Mouse (Mus musculus) thymus, postnatal 25 days (tissue): ENCODE results near the gene Ubxn10.

Experiments
- DNase-seq: peaks from one replicate; pipeline ENCODE4 v3.0.0; 2022

Ubxn10 gene

DNA sequence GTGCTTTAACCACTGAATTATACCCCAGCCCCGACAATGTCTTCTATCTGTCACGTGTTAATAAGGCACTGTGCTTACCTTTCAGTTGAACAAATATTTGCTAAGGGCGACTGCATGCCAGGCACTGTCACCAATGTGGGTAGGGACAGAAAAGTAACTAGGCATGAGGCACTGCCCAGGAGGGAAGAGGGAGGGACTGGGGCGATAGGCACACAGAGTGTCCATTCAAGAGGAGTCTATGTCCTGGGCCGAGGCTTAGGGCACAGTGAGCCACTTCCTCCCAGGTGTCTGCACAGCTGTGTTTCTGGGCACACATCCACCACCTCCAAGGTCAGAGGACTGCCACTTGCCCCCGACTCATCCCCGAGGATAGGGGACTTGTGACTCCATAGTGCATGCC, at the start of gene Ubxn10:
Gene Ubxn10 (minus strand): TSS at position 137 of the 400 bp plus-strand sequence.
- no peak for DNase-seq

DNA sequence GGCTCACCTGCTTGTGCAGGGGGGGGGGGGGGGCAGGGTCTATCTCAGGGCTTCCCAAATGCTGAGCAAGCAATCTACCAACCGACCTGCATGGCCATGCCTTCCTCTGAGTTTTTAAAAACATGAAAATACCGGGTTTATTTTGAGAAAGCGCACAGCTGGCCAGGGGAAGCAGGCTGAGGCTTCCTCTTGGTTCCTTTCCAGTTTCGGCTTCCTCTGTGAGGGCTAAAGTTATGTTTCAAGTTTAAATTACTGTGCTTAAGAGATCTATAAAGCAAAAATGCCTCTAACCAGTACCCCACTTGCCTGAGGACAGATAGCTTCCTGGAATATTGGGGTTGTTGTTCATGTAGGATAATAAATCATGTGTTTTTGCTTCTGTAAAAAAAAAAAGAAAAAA, 49.2 kb upstream of the Ubxn10 start:
- no peak for DNase-seq

- no peak for DNase-seq
Observed at GRCm38 (mm10) chr4:138785721-138786120, 48.8 kb upstream of the Ubxn10 start.

- DNase-seq: no peak
Observed at GRCm38 (mm10) chr4:138782098-138782497, 45.1 kb upstream of the Ubxn10 start.

- DNase-seq: no peak
Observed at GRCm38 (mm10) chr4:138780300-138780699, 43.3 kb upstream of the Ubxn10 start.

DNA sequence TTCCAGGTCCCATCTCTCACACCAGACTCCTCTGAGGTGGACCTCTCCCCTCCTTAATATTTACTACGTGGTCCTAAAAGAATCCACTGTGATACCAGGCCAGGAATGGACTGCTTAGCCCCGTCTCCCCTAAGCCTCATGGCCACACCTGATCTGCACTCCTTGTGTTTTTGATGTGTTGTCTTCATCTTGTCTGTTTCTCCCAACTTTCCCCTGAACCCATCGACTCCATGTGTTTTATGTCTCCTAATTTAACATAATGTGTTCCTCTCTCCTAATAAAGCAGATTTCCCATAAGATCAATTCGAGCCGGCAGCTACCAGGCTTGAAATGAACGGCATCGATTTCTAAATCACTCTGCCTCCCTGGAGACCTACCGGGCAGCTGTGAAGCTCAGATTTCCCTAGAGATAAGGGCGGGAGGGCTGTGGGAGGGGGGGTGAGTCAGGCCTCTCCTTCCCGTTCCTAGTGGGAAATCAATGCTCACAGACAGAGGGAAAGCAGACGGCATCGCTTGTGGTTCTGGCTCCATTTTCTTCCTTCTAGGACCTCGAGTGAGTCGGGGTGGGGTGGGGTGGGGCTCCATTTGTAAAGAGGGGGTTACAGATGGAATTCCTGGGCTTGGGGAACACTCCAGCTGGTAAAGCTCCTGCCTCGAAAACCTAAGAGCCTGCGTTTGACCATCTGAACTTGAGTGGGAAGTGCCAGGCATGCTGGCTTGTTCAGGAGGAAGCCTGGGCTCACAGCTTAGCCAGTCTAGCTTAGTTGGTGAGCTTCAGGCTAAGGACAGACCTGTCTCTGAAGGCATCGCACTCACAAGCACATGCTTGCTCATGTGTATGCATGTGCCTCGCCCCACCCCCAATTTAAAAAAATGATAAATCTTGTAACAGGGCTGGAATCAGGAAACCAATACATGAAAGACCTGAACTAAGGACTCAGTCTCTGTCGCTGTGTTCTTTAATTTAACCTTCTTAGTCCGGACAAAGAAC, 40.7 kb upstream of the Ubxn10 start:
- no peak for DNase-seq

DNA sequence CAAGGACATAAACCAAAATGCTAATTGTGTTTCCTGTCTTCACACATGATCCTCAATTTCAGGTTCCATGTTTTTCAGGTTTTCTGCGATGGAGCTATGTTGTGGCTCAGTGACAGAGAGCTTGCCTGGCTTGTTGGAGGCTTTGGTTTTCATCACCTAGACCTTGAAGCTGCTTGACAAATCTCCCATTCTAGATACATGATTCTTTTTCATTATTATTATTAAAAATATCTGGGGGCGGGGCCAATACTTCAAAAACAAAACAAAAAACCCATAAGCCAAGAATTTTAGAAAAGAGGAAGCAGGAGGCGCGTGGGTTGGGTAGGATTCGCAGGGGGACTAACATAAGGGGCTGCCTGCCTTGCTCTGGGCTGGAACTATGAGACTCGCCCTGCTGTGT, 38.5 kb upstream of the Ubxn10 start, which contains the start of gene Pla2g2d:
Gene Pla2g2d (plus strand): TSS at position 301 of the 400 bp plus-strand sequence.
- DNase-seq: no peak

- DNase-seq: no peak
Observed at GRCm38 (mm10) chr4:138772386-138772785, 35.4 kb upstream of the Ubxn10 start.

DNA sequence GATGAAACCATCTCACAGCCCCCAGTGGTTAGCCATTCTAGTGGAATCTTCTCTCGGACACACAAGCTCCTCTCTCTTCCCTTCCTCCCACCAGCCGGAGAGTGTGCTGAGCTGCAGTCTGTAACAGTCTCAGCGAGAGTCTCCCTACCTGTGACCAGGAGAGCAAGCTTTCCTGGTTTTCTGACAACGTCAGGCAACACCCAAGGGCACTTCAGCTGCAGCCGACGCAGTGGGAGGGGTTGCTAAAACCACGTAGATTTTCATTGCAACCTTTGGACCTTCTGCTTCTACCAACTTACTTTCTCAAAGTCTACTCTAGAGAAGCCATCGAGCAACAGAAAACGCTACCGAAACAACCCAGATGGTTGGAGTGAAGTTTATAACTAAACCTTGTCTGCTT, 35.0 kb upstream of the Ubxn10 start:
- no peak for DNase-seq

DNA sequence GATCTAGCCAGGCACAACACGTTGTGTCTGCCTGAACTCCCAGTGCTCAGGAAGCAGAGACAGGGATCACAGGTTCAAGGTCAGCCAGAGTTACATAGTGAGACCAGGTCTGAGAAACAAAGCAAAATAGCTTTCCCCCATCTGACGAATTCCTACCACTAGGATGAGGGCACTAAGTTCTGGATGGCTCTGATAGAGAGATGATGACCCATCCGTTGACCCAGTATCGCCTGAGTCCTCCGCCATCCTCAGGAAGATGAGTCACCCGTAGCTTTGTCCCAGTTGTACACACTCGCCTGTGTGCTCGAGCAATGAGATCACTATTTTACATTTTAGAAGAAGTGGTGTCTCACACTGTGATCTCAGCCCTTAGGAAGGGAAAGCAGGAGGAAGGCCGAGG, 25.3 kb upstream of the Ubxn10 start:
- no peak for DNase-seq

DNA sequence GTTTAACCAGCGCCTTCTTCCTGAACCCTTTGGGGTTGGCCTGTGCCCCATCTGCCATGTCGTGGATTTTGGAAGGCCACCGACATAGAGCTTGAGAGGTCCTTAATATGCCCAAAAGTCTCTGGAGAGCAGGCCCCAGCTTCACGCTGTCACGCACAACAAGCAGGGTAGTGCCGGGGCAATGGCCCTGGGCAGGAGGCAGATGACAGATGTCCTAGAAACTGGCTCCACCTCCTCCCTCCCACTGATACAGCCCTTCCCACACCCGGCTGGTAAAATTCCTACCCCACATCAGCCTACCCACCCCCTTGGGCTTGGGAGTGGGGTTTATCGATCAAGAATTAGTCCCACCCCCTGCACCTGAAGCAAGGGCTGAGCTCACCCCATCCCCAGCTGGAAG, 20.4 kb upstream of the Ubxn10 start, which contains the start of gene Pla2g2f:
Gene Pla2g2f (minus strand): TSS at position 211 of the 400 bp plus-strand sequence.
- DNase-seq: no peak

- DNase-seq: no peak
Observed at GRCm38 (mm10) chr4:138755983-138756382, 19.0 kb upstream of the Ubxn10 start.

GRCm38 (mm10) chr4:138755439-138755838, 18.5 kb upstream of the Ubxn10 start:
- DNase-seq: no peak

GRCm38 (mm10) chr4:138754432-138754831, 17.5 kb upstream of the Ubxn10 start:
- DNase-seq: no peak

DNA sequence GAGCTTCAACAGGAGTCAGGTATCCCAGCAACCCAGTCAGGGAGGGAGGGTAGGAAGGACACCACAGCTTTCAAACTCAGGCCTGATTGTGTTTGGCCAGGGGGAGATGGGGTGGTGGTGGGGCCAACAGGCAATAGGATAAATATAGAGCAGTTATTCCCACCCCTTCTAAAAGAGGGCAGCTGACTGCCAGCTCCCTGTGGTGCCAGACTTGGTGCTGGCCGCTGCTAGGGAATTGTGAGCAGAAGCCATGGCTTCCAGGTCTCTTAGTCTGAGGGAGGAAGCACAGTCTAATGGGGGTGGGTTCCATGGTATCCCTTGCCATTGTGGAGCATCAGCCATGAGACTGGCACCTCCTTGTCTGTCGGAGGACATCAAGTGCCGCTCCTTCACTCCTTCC, 16.6 kb upstream of the Ubxn10 start:
- DNase-seq: no peak

- no peak for DNase-seq
Observed at GRCm38 (mm10) chr4:138752603-138753002, 15.6 kb upstream of the Ubxn10 start.

- peak; percentile 41 for DNase-seq
Observed at GRCm38 (mm10) chr4:138748369-138749072, 11.6 kb upstream of the Ubxn10 start.

DNA sequence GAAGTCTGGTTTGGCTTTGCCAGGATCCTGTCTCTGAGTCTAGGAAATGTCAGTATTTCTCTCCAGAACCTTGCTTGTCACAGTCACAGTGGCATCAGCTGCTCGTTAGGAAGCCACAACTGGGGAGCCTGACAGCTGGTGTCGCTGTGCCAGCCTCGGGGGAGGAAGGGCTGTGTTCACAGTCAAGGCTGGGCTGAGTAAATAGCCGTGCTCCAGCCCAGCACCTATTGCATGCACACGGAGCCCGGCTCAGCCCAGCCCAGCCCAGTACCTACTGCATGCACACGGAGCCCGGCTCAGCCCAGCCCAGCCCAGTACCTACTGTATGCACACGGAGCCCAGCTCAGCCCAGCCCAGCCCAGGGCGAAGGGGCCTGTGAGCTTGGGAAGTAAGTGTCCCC, 10.9 kb upstream of the Ubxn10 start:
- peak; percentile 41 for DNase-seq

- DNase-seq: no peak
Observed at GRCm38 (mm10) chr4:138746866-138747265, 9.9 kb upstream of the Ubxn10 start.

GRCm38 (mm10) chr4:138745884-138746283, 8.9 kb upstream of the Ubxn10 start:
- no peak for DNase-seq

GRCm38 (mm10) chr4:138739136-138739851, 2.3 kb upstream of the Ubxn10 start:
- DNase-seq: no peak

GRCm38 (mm10) chr4:138734863-138735262, 2.1 kb downstream of the Ubxn10 start:
- DNase-seq: no peak

DNA sequence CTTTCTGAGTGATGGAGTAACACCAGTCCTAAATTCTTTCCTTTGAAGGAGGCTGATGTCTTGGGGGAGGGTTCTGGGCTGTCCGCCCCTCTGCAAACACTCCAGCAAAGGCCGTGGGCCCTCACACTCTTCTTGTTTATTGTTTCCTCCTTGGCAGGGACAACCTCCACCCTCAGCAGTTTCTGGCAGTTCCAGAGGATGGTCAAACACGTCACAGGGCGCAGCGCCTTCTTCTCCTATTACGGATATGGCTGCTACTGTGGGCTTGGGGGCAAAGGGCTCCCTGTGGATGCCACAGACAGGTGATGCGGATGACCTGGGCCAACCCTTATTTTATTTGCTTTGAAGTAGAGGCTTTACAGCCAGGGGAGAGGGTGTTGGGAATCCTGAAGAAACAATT, 2.9 kb downstream of the Ubxn10 start:
- no peak for DNase-seq
